Mouse (Mus musculus) MEL (cell line): Measurements from ENCODE around the gene Wdr5b.

Source experiments
- POLR2A ChIP-seq, 2 experiments: IDR thresholded peaks; 2 replicates each; pipeline ENCODE4 v1.6.1; 2011 to 2012; ENCODE audit warnings: low read length in 2 of 2, mild to moderate bottlenecking in 2 of 2, control low read depth in 1 of 2, improper control_type of control experiment in 1 of 2, low read depth in 1 of 2, moderate library complexity in 1 of 2; ENCODE audit not compliant: control insufficient read depth in 1 of 2, insufficient read depth in 1 of 2, poor library complexity in 1 of 2
- TBP ChIP-seq: IDR thresholded peaks from 2 replicates; pipeline ENCODE4 v1.8.0; 2011; ENCODE audit warnings: low read depth, low read length, improper control_type of control experiment

GRCm38 (mm10) chr16:36071071-36071449 lies 30.1 kb downstream of the Wdr5b start:
- TF ChIP-seq POLR2A (IDR thresholded peaks at IDR 0.05; ENCODE audit: control insufficient read depth in 1 of 2, insufficient read depth in 1 of 2, low read depth in 1 of 2, low read length in 2 of 2, poor library complexity in 1 of 2) (no peak; a peak in 1 of 4 replicates), TBP (no peak)
